Mouse (Mus musculus): ENCODE data around the gene Mpst. TPM values are rescaled to one million over a fixed set of nuclear protein-coding genes. Genes with fewer than 3 reads are reported as not detected.

Mpst gene
- polyA plus RNA-seq (2014; fragmentation: Illumina TruSeq; extraction: RNeasy Lipid Tissue Mini Kit (QIAGEN cat#74804); ENCODE audit: low read depth, low replicate concordance), result 4.1 TPM

GRCm38 (mm10) chr15:78406293-78406934 is at the start of gene Mpst:
TSS of gene Mpst (plus strand) at chr15:78406416.

DNA sequence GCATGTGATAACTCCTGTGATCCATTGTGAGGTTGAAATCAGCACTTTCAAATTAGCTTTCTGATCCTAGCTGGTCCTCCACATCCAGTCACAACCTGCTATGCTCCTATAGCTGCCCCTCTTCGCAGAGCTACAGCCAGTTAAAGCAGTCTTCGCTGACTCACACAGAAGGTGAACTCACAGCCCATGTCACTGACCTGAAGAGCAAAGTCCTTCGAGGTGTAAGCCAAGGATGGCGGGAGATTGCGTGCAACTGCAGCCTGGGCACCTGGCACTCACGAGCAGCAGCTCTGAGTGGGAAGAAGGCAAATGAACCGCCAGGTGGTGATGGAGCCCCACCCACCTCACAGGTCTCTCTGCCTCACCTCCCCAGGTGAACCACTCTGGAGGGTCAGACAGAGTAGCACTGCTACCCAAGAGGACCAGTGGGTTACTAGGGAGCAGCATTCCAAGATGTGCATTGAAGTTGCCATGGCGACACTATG is 10.7 kb upstream of the Mpst start, which contains the start of gene Tex33:
Gene Tex33 (minus strand): TSS at position 435 of the 485 bp plus-strand sequence.

GRCm38 (mm10) chr15:78405517-78406211 is 552 bp upstream of the Mpst start, which contains the start of gene Tst:
TSS of gene Tst (minus strand) at chr15:78405907.

GRCm38 (mm10) chr15:78428391-78429138 is 22.3 kb downstream of the Mpst start, which contains the start of gene Kctd17:
TSS of gene Kctd17 (plus strand) at chr15:78428564.

Other genes starting within 250 kb of the Mpst start
- 5.5 TPM for gene Ift27, start 232.3 kb upstream of the Mpst start, polyA plus RNA-seq (2014; fragmentation: Illumina TruSeq; extraction: RNeasy Lipid Tissue Mini Kit (QIAGEN cat#74804); ENCODE audit: low read depth, low replicate concordance)
- not detected for gene Pvalb, start 200.0 kb upstream of the Mpst start, polyA plus RNA-seq (2014; fragmentation: Illumina TruSeq; extraction: RNeasy Lipid Tissue Mini Kit (QIAGEN cat#74804); ENCODE audit: low read depth, low replicate concordance)
- gene Ncf4, start 161.6 kb upstream of the Mpst start, polyA plus RNA-seq (2014; fragmentation: Illumina TruSeq; extraction: RNeasy Lipid Tissue Mini Kit (QIAGEN cat#74804); ENCODE audit: low read depth, low replicate concordance), result not detected
- gene Csf2rb2, start 100.7 kb upstream of the Mpst start, polyA plus RNA-seq (2014; fragmentation: Illumina TruSeq; extraction: RNeasy Lipid Tissue Mini Kit (QIAGEN cat#74804); ENCODE audit: low read depth, low replicate concordance), result 1.7 TPM
- gene Csf2rb, start 80.7 kb upstream of the Mpst start, polyA plus RNA-seq (2014; fragmentation: Illumina TruSeq; extraction: RNeasy Lipid Tissue Mini Kit (QIAGEN cat#74804); ENCODE audit: low read depth, low replicate concordance), result 2.7 TPM
- gene Tex33, start 10.5 kb upstream of the Mpst start, polyA plus RNA-seq (2014; fragmentation: Illumina TruSeq; extraction: RNeasy Lipid Tissue Mini Kit (QIAGEN cat#74804); ENCODE audit: low read depth, low replicate concordance), result not detected
- gene Tst, start 509 bp upstream of the Mpst start, polyA plus RNA-seq (2014; fragmentation: Illumina TruSeq; extraction: RNeasy Lipid Tissue Mini Kit (QIAGEN cat#74804); ENCODE audit: low read depth, low replicate concordance), result 8.8 TPM
- 5.5 TPM for gene Kctd17, start 22.1 kb downstream of the Mpst start, polyA plus RNA-seq (2014; fragmentation: Illumina TruSeq; extraction: RNeasy Lipid Tissue Mini Kit (QIAGEN cat#74804); ENCODE audit: low read depth, low replicate concordance)
- not detected for gene Tmprss6, start 62.2 kb downstream of the Mpst start, polyA plus RNA-seq (2014; fragmentation: Illumina TruSeq; extraction: RNeasy Lipid Tissue Mini Kit (QIAGEN cat#74804); ENCODE audit: low read depth, low replicate concordance)
- 0.44 TPM for gene Il2rb, start 88.9 kb downstream of the Mpst start, polyA plus RNA-seq (2014; fragmentation: Illumina TruSeq; extraction: RNeasy Lipid Tissue Mini Kit (QIAGEN cat#74804); ENCODE audit: low read depth, low replicate concordance)
- gene C1qtnf6, start 125.0 kb downstream of the Mpst start, polyA plus RNA-seq (2014; fragmentation: Illumina TruSeq; extraction: RNeasy Lipid Tissue Mini Kit (QIAGEN cat#74804); ENCODE audit: low read depth, low replicate concordance), result 15.3 TPM
- 0.16 TPM for gene Sstr3, start 138.3 kb downstream of the Mpst start, polyA plus RNA-seq (2014; fragmentation: Illumina TruSeq; extraction: RNeasy Lipid Tissue Mini Kit (QIAGEN cat#74804); ENCODE audit: low read depth, low replicate concordance)
- 1.6 TPM for gene Rac2, start 166.4 kb downstream of the Mpst start, polyA plus RNA-seq (2014; fragmentation: Illumina TruSeq; extraction: RNeasy Lipid Tissue Mini Kit (QIAGEN cat#74804); ENCODE audit: low read depth, low replicate concordance)
- gene Cyth4, start 190.6 kb downstream of the Mpst start, polyA plus RNA-seq (2014; fragmentation: Illumina TruSeq; extraction: RNeasy Lipid Tissue Mini Kit (QIAGEN cat#74804); ENCODE audit: low read depth, low replicate concordance), result 2.1 TPM

Data from sigmoid colon, adult 10 weeks (tissue).